Mouse (Mus musculus): ENCODE results near the gene Nploc4.

The Nploc4 gene

GRCm38 (mm10) chr11:120341661-120342060, 95.8 kb downstream of the Nploc4 start:
- no peak for DNase-seq (ENCODE audit: low read depth)

DNA sequence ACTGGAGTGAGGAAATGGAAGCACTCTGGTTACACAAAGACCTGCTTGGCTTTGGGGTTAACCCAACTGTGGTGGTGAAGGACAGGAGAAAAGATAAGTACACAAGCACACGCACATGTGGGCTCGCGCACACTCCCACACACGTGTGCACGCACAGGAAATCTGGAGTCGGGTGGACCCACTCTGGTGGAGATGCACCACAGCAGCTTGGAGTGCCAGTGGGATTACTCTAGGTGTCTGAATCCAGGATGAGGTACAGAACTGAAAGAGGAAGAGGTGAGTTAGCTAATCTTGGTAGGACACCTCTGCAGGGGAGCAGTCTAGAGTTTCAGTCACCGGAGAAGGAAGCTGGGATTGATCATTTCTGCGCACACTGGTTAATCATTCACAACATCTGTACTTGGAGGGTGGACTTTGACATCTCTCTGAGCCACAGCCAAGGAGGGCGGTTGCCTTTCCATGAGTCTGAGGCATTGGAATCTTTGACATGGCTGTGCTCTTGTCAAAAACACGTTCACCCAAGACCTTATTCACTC, 97.5 kb downstream of the Nploc4 start:
- peak; percentile 51 for DNase-seq (ENCODE audit: low read depth)

DNA sequence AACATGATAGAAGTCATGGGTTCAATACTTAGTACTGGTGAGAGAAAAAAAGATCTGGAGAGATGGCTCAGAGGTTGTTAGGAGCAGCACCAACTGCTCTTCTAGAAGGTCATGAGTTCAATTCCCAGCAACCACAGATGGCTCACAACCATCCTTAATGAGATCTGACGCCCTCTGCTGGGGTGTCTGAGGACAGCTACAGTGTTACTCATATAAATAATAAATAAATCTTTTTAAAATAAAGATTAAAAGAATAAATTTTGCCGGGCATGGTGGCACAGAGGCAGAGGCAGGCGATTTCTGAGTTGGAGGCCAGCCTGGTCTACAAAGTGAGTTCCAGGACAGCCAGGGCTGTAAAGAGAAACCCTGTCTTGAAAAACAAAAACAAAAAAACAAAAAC, 98.7 kb downstream of the Nploc4 start:
- DNase-seq (ENCODE audit: low read depth) = no peak

DNA sequence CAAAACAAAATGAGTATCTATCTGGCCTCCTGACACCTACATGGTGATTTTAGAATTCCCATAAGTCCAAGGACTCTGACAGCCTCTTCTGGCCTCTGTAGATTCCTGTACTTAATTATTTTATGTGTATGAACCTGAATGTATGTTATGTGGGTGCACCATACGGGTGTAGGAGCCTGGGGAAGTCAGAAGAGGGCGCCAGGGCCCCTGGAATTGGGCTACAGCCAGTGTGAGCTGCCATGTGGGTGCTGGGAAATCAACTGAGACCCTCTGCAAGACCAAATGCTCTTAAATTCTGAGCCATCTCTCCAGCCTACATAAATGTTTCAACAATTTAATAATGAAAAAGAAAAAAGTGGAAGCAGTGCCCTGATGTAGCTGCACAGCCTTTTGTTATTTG, 100.1 kb downstream of the Nploc4 start:
- no peak for DNase-seq (ENCODE audit: low read depth)

- DNase-seq (ENCODE audit: low read depth) = no peak
Observed at GRCm38 (mm10) chr11:120335431-120336021, 102.0 kb downstream of the Nploc4 start.

All from 416B (cell line).